Mouse (Mus musculus): ENCODE measurements around the gene Spata2. TPM values are rescaled to one million over a fixed set of nuclear protein-coding genes. Genes with fewer than 3 reads are reported as not detected.

Spata2 gene
- 4.7 and 4.9 TPM in 2 replicates for polyA plus RNA-seq (2015; fragmentation: Nextera tagmentation; extraction: Ambion mirVana)

GRCm38 (mm10) chr2:167492713-167493636 is at the start of gene Spata2:
TSS of gene Spata2 (minus strand) at chr2:167492887.
- TF ChIP-seq CTCF (IDR thresholded peaks at IDR 0.05; ENCODE audit: low read depth) (no peak), EP300 (IDR thresholded peaks at IDR 0.05; ENCODE audit: low read depth) (peak; percentile 21; the same call in 1 of the 2 replicates)
- 1% methylated on average over 60 of the region's 63 CpGs for whole genome bisulfite sequencing (ENCODE audit: insufficient replicate concordance)

GRCm38 (mm10) chr2:167542361-167542760 is 49.7 kb upstream of the Spata2 start:
- TF ChIP-seq EP300 (IDR thresholded peaks at IDR 0.05; ENCODE audit: low read depth) (no peak), CTCF (IDR thresholded peaks at IDR 0.05; ENCODE audit: low read depth) (no peak)
- Histone ChIP-seq H3K27ac (ENCODE audit: low read depth) (no peak overlapping the region), H3K9ac (replicated peaks) (no peak overlapping the region), H3K4me3 (ENCODE audit: low read depth, low read length) (no peak overlapping the region), H3K27me3 (ENCODE audit: insufficient read depth, low read length) (peaks cover 13% of the 10 kb centered on the region), H3K36me3 (replicated peaks; ENCODE audit: insufficient read depth, low read length) (no peaks in the 10 kb centered on the region), H3K4me2 (ENCODE audit: low read depth, low read length) (no peak overlapping the region), H3K4me1 (ENCODE audit: insufficient read depth) (peaks cover 11% of the 10 kb centered on the region), H3K9me3 (ENCODE audit: low read length) (no peaks in the 10 kb centered on the region)
- no peak for DNase-seq
- no peak for ATAC-seq
- WGBS (ENCODE audit: insufficient replicate concordance): 77% methylated on average over 4 of the region's 4 CpGs

More at GRCm38 (mm10) chr2:167492713-167493636, at the start of gene Spata2:
- H3K27me3 ChIP-seq (ENCODE audit: insufficient read depth, low read length): no peaks in the 10 kb centered on the region
- H3K36me3 ChIP-seq (replicated peaks; ENCODE audit: insufficient read depth, low read length): 0 out of 2 replicates have a peak, but pooled peaks cover 5% of the 10 kb centered on the region
- no peaks in the 10 kb centered on the region for H3K9me3 ChIP-seq (ENCODE audit: low read length)
- H3K4me1 ChIP-seq (ENCODE audit: insufficient read depth): peaks cover 25% of the 10 kb centered on the region
- H3K27ac ChIP-seq (ENCODE audit: low read depth): peak within 1 kb of the TSS; percentile 96
- ATAC-seq (peak; percentile 92), DNase-seq (peak; percentile 95)
- H3K4me2 ChIP-seq (ENCODE audit: low read depth, low read length): peak within 1 kb of the TSS; percentile 96
- peak within 1 kb of the TSS; percentile 91 for H3K4me3 ChIP-seq (ENCODE audit: low read depth, low read length)
- peak within 1 kb of the TSS; percentile 93 for H3K9ac ChIP-seq (replicated peaks)

- H3K27ac ChIP-seq (ENCODE audit: low read depth): no peak overlapping the region
- DNase-seq: no peak
- no peak for ATAC-seq
- H3K36me3 ChIP-seq (replicated peaks; ENCODE audit: insufficient read depth, low read length): no peaks in the 10 kb centered on the region
- peaks cover 16% of the 10 kb centered on the region for H3K4me1 ChIP-seq (ENCODE audit: insufficient read depth)
- H3K27me3 ChIP-seq (ENCODE audit: insufficient read depth, low read length): peaks cover 18% of the 10 kb centered on the region
- H3K9ac ChIP-seq (replicated peaks): no peak overlapping the region
- no peak overlapping the region for H3K4me2 ChIP-seq (ENCODE audit: low read depth, low read length)
- 85% methylated on average over 12 of the region's 12 CpGs for WGBS (ENCODE audit: insufficient replicate concordance)
- TF ChIP-seq EP300 (IDR thresholded peaks at IDR 0.05; ENCODE audit: low read depth) (no peak), CTCF (IDR thresholded peaks at IDR 0.05; ENCODE audit: low read depth) (no peak)
- no peak overlapping the region for H3K4me3 ChIP-seq (ENCODE audit: low read depth, low read length)
- H3K9me3 ChIP-seq (ENCODE audit: low read length): no peaks in the 10 kb centered on the region
These were observed 49.1 kb upstream of the Spata2 start for GRCm38 (mm10) chr2:167541761-167542160.

DNA sequence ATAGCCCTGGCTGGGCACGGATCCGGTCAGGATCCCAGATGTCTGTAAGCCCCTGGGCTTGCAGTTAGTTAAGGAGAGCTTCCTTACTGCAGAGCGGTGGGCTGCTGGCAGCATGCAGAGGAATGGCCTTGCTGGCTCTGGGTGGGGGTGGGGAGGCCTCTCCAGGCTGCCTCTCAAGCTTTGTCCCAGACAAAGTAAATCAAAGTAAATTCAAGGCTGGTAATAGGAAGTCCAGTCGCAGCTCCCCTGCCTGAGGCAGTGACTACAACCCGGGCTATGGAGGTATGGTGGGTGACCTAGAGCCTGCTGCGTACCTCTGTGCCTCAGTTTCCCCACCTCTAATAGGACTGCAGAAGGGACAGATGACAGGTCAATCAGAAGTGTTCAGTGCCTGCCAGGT is 48.6 kb upstream of the Spata2 start:
- 48% methylated on average over 6 of the region's 6 CpGs for WGBS (ENCODE audit: insufficient replicate concordance)
- peaks cover 16% of the 10 kb centered on the region for H3K4me1 ChIP-seq (ENCODE audit: insufficient read depth)
- no peaks in the 10 kb centered on the region for H3K9me3 ChIP-seq (ENCODE audit: low read length)
- H3K27me3 ChIP-seq (ENCODE audit: insufficient read depth, low read length): peaks cover 22% of the 10 kb centered on the region
- ATAC-seq (no peak), DNase-seq (no peak)
- no peaks in the 10 kb centered on the region for H3K36me3 ChIP-seq (replicated peaks; ENCODE audit: insufficient read depth, low read length)
- no peak overlapping the region for H3K4me3 ChIP-seq (ENCODE audit: low read depth, low read length)
- 0 out of 2 replicates have a peak overlapping the region, but pooled peaks have one; percentile 14 for H3K4me2 ChIP-seq (ENCODE audit: low read depth, low read length)
- TF ChIP-seq CTCF (IDR thresholded peaks at IDR 0.05; ENCODE audit: low read depth) (no peak), EP300 (IDR thresholded peaks at IDR 0.05; ENCODE audit: low read depth) (no peak)
- no peak overlapping the region for H3K9ac ChIP-seq (replicated peaks)
- no peak overlapping the region for H3K27ac ChIP-seq (ENCODE audit: low read depth)

DNA sequence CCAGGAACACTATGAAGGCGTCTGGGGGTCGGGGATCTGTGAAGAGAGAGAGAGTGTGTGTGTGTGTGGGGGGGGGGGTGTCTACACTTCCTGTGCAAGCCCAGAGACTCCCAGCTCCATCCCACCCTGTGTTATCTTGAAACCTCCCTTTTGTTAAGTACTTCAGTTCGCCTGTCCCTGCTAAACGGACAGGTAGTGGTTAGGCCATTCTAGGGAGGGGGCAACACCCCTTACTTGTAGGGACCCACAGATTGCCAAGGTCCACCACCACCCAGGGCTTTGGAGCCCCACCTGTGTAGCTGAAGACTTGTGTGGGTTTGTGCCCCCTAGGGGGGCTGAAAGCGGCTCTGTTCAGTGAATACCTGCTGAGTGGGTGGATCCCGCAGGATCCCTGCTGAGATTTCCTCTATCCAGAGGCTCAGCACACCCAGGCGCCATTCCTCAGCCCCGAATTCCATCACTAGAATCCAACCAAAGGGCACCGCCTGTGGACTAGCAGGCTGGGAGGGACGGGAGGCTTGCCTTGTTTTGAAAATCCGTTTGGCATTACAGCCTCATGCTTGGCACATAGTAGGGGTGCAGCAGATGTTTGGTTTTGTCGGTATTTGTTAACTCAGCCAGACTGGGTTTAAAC is 47.9 kb upstream of the Spata2 start:
- ATAC-seq: no peak
- Histone ChIP-seq H3K9ac (replicated peaks) (no peak overlapping the region), H3K27me3 (ENCODE audit: insufficient read depth, low read length) (peaks cover 26% of the 10 kb centered on the region), H3K4me2 (ENCODE audit: low read depth, low read length) (no peak overlapping the region), H3K27ac (ENCODE audit: low read depth) (no peak overlapping the region), H3K36me3 (replicated peaks; ENCODE audit: insufficient read depth, low read length) (no peaks in the 10 kb centered on the region), H3K9me3 (ENCODE audit: low read length) (no peaks in the 10 kb centered on the region), H3K4me1 (ENCODE audit: insufficient read depth) (peaks cover 16% of the 10 kb centered on the region), H3K4me3 (ENCODE audit: low read depth, low read length) (0 out of 2 replicates have a peak overlapping the region, but pooled peaks have one; percentile 7)
- DNase-seq: no peak
- WGBS (ENCODE audit: insufficient replicate concordance): 45% methylated on average over 12 of the region's 12 CpGs
- TF ChIP-seq EP300 (IDR thresholded peaks at IDR 0.05; ENCODE audit: low read depth): no peak
- TF ChIP-seq CTCF (IDR thresholded peaks at IDR 0.05; ENCODE audit: low read depth): no peak
